Mouse (Mus musculus) lung, adult 2 months (tissue): ENCODE results near the gene Slc10a4.

Experiments
- CTCF ChIP-seq: fragments of 200-500 bp; IDR thresholded peaks from 2 replicates; pipeline ENCODE4 v1.5.1; 2011; ENCODE audit warnings: mild to moderate bottlenecking, low read length, control low read depth; ENCODE audit not compliant: insufficient read depth
- POLR2A ChIP-seq: fragments of 200-500 bp; IDR thresholded peaks from 2 replicates; pipeline ENCODE4 v1.6.1; 2011; ENCODE audit warnings: low read depth, mild to moderate bottlenecking, control low read depth, low read length, borderline replicate concordance; ENCODE audit errors: extremely low read depth

- TF ChIP-seq CTCF (no peak), POLR2A (no peak)
These were observed 12.3 kb upstream of the Slc10a4 start for GRCm38 (mm10) chr5:72994424-72994823.
